Mouse (Mus musculus) kidney, embryonic 14.5 days (tissue): Measurements from ENCODE around the gene Fbxo41. TPM values are rescaled to one million over a fixed set of nuclear protein-coding genes. Genes with fewer than 3 reads are reported as not detected.

Source experiments
- ATAC-seq: fragments of 200-750 bp; cut with Nextera tagmentation; 2 replicates; pipeline ENCODE4 v1.8.0; 2017; ENCODE audit warnings: moderate number of reproducible peaks, mild to moderate bottlenecking, moderate TSS enrichment, moderate library complexity; ENCODE audit not compliant: low FRiP score, low TSS enrichment
- H3K27ac ChIP-seq: fragments of 300-500 bp; sonication (generic); 2 replicates; pipeline ENCODE4 v1.5.1; 2014; ENCODE audit warnings: low read depth, mild to moderate bottlenecking, low read length, moderate library complexity, mixed read lengths
- H3K27me3 ChIP-seq: fragments of 300-500 bp; sonication (generic); 2 replicates; pipeline ENCODE4 v1.6.1; 2014; ENCODE audit warnings: mild to moderate bottlenecking, low read length; ENCODE audit not compliant: control insufficient read depth, insufficient read depth
- H3K36me3 ChIP-seq: fragments of 300-500 bp; sonication (generic); 2 replicates; pipeline ENCODE4 v1.6.1; 2014; ENCODE audit warnings: low read length, mixed read lengths; ENCODE audit not compliant: control insufficient read depth, insufficient read depth
- H3K4me1 ChIP-seq: fragments of 300-500 bp; sonication (generic); 2 replicates; pipeline ENCODE4 v1.6.1; 2014; ENCODE audit warnings: low read length, mixed read lengths; ENCODE audit not compliant: control insufficient read depth, insufficient read depth
- H3K4me2 ChIP-seq: fragments of 300-500 bp; sonication (generic); replicated peaks from 2 replicates; pipeline ENCODE4 v1.6.1; 2014; ENCODE audit warnings: low read depth, mild to moderate bottlenecking, low read length
- H3K4me3 ChIP-seq: fragments of 300-500 bp; sonication (generic); 2 replicates; pipeline ENCODE4 v1.5.1; 2014; ENCODE audit warnings: mild to moderate bottlenecking, low read length
- H3K9ac ChIP-seq: fragments of 300-500 bp; sonication (generic); 2 replicates; pipeline ENCODE4 v1.6.1; 2014; ENCODE audit warnings: low read depth, mild to moderate bottlenecking, low read length, moderate library complexity
- H3K9me3 ChIP-seq: fragments of 300-500 bp; sonication (generic); 2 replicates; pipeline ENCODE4 v1.6.1; 2016; ENCODE audit warnings: low read length; ENCODE audit not compliant: control insufficient read depth
- WGBS: fragments of 180-500 bp; shearing (Covaris S2); extraction: QIAGEN DNeasy Blood & Tissue Kit; methylation state at CpG from one replicate; pipeline ENCODE4 v1.1.7; 2014; 5-methylcytosine and 5-hydroxymethylcytosine counted together
- polyA plus RNA-seq: library from polyadenylated mRNA; unstranded; fragments of >200 nt; fragmentation: Nextera tagmentation; extraction: Ambion mirVana; gene quantifications from 2 replicates; pipeline ENCODE4 v1.2.1, GENCODE M21; 2014

The Fbxo41 gene
- polyA plus RNA-seq, 1 experiment from 2014 or later, result 0.05 TPM

DNA sequence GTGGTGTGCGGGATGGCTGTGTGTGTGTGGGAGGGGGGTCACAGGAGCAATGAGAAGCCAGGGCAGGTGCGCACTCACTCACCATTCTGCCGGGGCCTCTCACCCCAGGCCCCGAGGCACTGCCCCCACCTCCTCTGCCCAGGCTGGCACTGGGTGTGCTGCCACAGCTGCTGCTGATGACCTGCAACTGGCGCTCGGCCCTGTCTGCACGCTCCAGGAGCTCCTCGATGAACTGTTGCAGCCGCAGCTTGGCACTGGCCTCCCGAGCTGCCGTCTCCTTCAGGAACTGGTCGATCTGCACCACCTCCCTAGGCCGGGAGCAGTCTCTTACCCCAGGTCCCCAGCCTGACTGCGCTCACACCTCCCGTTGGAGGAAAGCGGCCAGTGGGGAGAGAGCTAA lies 22.1 kb downstream of the Fbxo41 start:
- no peaks in the 10 kb centered on the region for H3K9me3 ChIP-seq
- WGBS, result 40% methylated on average over 16 of the region's 16 CpGs
- no peak overlapping the region for H3K27ac ChIP-seq
- no peaks in the 10 kb centered on the region for H3K36me3 ChIP-seq
- ATAC-seq, result peak; percentile 9; the same call in 1 of the 2 replicates
- H3K4me2 ChIP-seq, result no peak overlapping the region
- H3K9ac ChIP-seq, result no peak overlapping the region
- no peak overlapping the region for H3K4me3 ChIP-seq
- peaks cover 41% of the 10 kb centered on the region for H3K27me3 ChIP-seq
- no peaks in the 10 kb centered on the region for H3K4me1 ChIP-seq

DNA sequence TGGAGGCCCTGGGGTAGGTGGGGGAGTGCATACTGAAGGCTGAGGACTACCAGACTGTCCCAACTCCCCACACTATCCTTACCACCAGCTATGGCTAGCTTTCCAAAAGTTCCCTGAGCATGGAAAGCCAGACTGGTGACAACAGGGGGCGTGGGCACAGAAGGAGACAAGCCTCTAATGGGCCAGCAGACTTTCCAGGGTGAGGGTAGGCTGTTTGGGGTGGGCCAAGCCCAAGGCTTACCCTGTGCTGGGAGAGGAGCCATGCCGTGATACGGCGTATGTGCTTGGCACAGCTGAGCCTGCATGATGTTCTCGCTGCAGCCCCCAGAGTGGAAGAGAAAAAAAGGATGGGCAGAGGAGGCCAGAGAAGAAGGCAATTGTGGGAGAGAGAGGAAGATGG lies 22.8 kb downstream of the Fbxo41 start:
- Histone ChIP-seq H3K27me3 (peaks cover 34% of the 10 kb centered on the region), H3K4me3 (no peak overlapping the region)

DNA sequence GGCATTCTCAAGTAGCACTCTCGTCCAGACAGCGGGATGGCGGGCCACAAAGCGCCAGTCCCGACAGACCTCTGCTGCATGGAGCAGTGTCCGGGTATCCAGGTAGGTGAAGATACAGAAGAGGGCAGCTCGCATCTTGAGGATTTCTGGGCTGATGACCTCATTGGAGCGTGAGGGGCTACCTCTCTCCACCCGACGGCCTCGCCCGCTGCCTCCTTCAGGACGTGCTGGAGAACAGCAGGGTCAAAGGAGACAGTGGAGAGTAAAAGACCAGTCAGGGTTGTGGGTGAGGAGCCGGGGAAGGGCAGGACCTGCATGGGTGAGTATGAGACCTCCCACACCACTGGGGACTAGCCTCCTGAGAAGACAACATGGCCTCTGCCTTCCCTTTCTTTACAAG lies 24.4 kb downstream of the Fbxo41 start:
- no peak overlapping the region for H3K4me3 ChIP-seq
- no peak overlapping the region for H3K4me2 ChIP-seq
- H3K9ac ChIP-seq, result no peak overlapping the region
- H3K4me1 ChIP-seq, result no peaks in the 10 kb centered on the region
- no peak for ATAC-seq
- 37% methylated on average over 14 of the region's 14 CpGs for WGBS
- no peaks in the 10 kb centered on the region for H3K36me3 ChIP-seq
- H3K9me3 ChIP-seq, result no peaks in the 10 kb centered on the region
- peaks cover 19% of the 10 kb centered on the region for H3K27me3 ChIP-seq
- H3K27ac ChIP-seq, result no peak overlapping the region

More for the DNA sequence above, 22.8 kb downstream of the Fbxo41 start:
- Histone ChIP-seq H3K4me1 (no peaks in the 10 kb centered on the region), H3K9ac (no peak overlapping the region), H3K36me3 (no peaks in the 10 kb centered on the region), H3K4me2 (no peak overlapping the region), H3K27ac (no peak overlapping the region), H3K9me3 (no peaks in the 10 kb centered on the region)
- WGBS, result 88% methylated on average over 5 of the region's 5 CpGs
- ATAC-seq, result no peak

DNA sequence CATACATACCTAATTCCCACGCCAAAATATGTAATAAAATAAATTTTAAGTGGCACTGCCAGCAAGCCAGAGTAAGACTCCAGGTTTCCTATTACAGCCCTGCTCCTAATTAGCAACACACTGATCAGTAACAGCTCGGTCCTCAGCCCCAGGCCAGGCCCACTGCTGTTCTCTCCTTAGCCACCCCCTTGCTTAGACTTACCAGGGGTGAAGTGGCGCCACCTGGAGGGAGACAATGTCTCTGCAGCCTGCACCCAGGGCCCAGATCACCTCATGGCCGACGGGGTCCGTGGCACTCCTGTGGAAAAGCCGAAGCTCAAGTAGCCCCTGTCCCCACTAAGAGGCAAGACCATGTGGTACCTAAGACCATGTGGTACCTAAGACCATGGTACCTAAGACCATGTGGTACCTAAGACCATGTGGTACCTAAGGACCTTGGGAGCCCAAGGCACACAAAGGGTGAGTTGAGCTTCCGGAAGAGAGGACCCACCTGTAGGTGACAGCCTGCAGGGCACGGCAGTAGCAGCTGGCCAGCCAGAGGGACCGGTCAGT lies 25.4 kb downstream of the Fbxo41 start:
- Histone ChIP-seq H3K9me3 (no peaks in the 10 kb centered on the region), H3K27ac (no peak overlapping the region), H3K9ac (no peak overlapping the region), H3K27me3 (peaks cover 10% of the 10 kb centered on the region; the same call in 1 of the 2 replicates), H3K4me3 (no peak overlapping the region), H3K36me3 (no peaks in the 10 kb centered on the region), H3K4me2 (no peak overlapping the region), H3K4me1 (no peaks in the 10 kb centered on the region)
- 33% methylated on average over 10 of the region's 10 CpGs for WGBS
- ATAC-seq, result no peak

DNA sequence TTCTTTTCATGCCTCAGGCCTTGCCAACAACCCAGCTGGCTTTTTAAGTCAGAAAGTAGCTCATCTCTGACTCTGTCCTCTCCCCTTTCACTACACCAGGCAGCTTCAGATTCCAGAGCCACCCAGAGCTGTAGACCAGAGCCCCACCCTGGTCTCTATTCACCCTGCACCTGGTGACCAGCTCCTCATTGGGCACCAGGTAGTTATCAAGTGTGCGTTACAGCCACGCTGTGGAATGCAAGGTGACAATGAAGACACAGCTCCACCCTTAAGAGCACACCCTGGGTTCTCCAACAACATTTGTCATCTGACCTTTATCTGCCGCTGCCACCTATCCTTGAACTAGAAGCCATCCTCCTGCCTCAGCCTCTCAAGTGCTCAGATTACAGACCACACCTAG lies 27.2 kb downstream of the Fbxo41 start:
- WGBS, result 82% methylated on average over 3 of the region's 3 CpGs
- H3K27ac ChIP-seq, result no peak overlapping the region
- H3K4me2 ChIP-seq, result no peak overlapping the region
- ATAC-seq, result no peak
- peaks cover 8% of the 10 kb centered on the region; the same call in 1 of the 2 replicates for H3K27me3 ChIP-seq
- no peak overlapping the region for H3K4me3 ChIP-seq
- H3K9ac ChIP-seq, result no peak overlapping the region
- H3K36me3 ChIP-seq, result no peaks in the 10 kb centered on the region
- H3K9me3 ChIP-seq, result no peaks in the 10 kb centered on the region
- no peaks in the 10 kb centered on the region for H3K4me1 ChIP-seq

DNA sequence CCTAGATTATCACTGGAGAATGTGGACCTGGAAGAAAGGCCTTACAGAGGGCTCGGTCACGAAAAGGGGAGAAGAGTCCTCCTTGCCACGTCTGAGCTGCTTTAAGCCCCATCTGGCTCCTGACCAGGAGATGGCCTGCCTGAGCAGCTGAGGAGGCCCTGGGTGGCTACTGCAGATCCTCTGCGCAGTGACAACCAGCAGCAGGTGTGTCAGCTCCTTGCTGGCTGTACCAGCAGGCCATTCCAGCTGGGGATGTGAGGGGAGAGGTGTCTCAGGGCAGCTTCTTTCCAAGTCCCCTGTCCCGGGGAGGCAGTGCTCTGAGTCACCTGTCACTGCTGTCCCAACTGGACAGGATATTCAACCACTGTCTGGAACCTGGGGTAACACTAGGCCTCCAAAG lies 30.3 kb downstream of the Fbxo41 start:
- H3K4me2 ChIP-seq, result no peak overlapping the region
- ATAC-seq, result no peak
- H3K27me3 ChIP-seq, result peaks cover under 1% of the 10 kb centered on the region; the same call in 1 of the 2 replicates
- H3K4me1 ChIP-seq, result no peaks in the 10 kb centered on the region
- H3K36me3 ChIP-seq, result peaks cover 25% of the 10 kb centered on the region
- H3K4me3 ChIP-seq, result no peak overlapping the region
- H3K9ac ChIP-seq, result no peak overlapping the region
- H3K27ac ChIP-seq, result no peak overlapping the region
- WGBS, result 60% methylated on average over 5 of the region's 5 CpGs
- H3K9me3 ChIP-seq, result no peaks in the 10 kb centered on the region

DNA sequence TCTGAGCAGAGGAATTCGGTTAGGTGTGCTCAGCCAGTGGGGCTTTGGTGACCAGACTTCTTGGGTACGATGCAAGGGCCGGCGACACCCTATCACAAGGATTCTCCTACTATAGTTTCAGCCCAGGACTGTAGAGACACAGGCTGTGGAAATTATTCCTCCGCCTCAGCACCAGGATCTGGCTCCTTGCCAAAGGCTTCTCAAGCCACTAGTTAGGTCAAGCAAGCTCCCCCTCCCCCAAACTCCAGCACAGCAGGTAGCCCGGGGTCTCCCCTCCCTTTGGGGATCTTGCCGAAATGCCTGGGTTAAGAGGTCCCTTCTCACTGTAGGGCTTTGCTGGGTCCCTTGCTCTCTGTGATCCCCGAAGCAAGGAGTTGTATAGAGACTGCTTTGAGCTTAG lies 30.8 kb downstream of the Fbxo41 start:
- no peak overlapping the region for H3K27ac ChIP-seq

DNA sequence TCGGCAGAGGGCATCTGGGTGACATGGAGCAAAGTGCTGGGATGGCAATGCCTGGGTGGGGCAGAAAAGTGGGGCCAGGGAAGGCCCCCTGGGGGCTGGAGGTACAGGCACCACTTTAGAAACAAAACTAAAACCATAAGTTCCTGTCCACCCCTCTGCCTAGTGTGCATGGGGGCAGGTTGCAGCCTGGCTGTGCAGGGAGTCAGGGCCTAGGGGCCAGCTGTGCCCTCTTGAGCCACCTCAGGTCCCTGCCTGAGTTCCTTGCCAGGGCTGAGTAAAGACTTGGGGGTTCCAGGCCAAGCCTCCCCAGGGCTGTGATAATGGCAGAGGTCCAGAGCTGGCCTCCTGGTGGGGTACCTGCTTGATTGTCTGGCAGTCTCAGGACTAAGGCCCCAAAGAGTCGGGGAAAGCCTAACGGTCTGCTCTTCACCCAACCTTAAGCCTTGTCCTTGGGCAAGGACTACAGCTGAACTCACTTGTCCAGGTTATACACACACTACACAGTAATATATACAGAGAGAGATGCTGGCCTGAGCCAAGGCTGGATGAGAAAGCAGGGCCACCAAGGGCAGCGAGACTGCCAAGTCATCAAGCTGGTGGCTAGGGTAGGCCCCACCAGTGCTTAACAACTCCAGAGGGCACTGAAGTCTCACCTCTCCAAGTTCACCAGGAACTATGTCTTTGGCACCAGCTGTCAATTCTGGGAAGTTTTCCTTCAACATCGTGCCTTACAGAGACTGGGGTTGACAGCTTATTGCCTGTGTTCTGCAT lies 32.9 kb downstream of the Fbxo41 start:
- WGBS, result 76% methylated on average over 5 of the region's 5 CpGs

More for the DNA sequence above, 30.8 kb downstream of the Fbxo41 start:
- Histone ChIP-seq H3K4me1 (no peaks in the 10 kb centered on the region), H3K27me3 (no peaks in the 10 kb centered on the region), H3K9me3 (no peaks in the 10 kb centered on the region), H3K4me3 (no peak overlapping the region), H3K36me3 (peaks cover 31% of the 10 kb centered on the region), H3K9ac (no peak overlapping the region), H3K4me2 (no peak overlapping the region)
- 61% methylated on average over 8 of the region's 8 CpGs for WGBS
- ATAC-seq, result no peak

DNA sequence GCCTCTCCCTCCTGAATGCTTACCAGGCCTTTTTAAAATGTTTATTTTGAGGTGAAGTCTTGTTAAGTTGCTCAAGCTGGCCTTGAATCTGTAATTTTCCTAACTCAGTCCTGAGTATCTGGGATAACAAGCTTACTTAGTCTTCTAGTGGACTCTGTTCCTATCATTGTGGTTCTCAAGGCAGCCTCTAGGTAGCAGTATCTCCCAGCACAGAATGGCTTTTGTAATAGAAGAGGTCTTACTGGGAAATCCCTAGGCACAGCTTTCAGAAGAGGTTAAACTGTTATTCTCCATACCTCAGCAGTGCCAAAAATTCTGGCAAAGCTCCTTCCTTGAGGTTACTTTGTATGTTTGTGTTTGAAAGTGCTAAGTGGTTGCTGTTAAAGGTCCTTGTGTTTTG lies 37.4 kb downstream of the Fbxo41 start:
- Histone ChIP-seq H3K4me3 (no peak overlapping the region), H3K27ac (no peak overlapping the region), H3K9ac (no peak overlapping the region), H3K4me2 (no peak overlapping the region), H3K27me3 (no peaks in the 10 kb centered on the region), H3K4me1 (no peaks in the 10 kb centered on the region), H3K36me3 (peaks cover 96% of the 10 kb centered on the region), H3K9me3 (no peaks in the 10 kb centered on the region)
- ATAC-seq, result no peak

More for the DNA sequence above, 32.9 kb downstream of the Fbxo41 start:
- no peak overlapping the region for H3K9ac ChIP-seq
- no peaks in the 10 kb centered on the region for H3K9me3 ChIP-seq
- ATAC-seq, result no peak
- no peak overlapping the region for H3K27ac ChIP-seq
- no peaks in the 10 kb centered on the region for H3K27me3 ChIP-seq
- H3K36me3 ChIP-seq, result peaks cover 52% of the 10 kb centered on the region
- no peak overlapping the region for H3K4me2 ChIP-seq
- H3K4me3 ChIP-seq, result no peak overlapping the region
- H3K4me1 ChIP-seq, result no peaks in the 10 kb centered on the region
